Comparison of ENCODE assay signal across 8 mouse cellular contexts in genomic region chr9:13716316-13717099, GRCm38 (mm10). TPM values are rescaled to one million over a fixed set of nuclear protein-coding genes. Genes with fewer than 3 reads are reported as not detected.
A peak's percentile ranks its signal among the peaks of the same experiment; 100 is the strongest.
DNase-seq lines count a peak whose midpoint lies in the region; ATAC-seq and TF ChIP-seq lines count a peak whose summit lies in the region.

No protein-coding gene starts in this region.

- no peaks in the 10 kb centered on the region for H3K36me3 ChIP-seq in intestine, postnatal 0 days (ENCODE audit: control insufficient read depth, insufficient read depth)
- no peaks in the 10 kb centered on the region for H3K36me3 ChIP-seq in midbrain, embryonic 13.5 days
- H3K36me3 ChIP-seq in small intestine, adult 2 months (ENCODE audit: control insufficient read depth, insufficient read depth, low read length): no peaks in the 10 kb centered on the region

- H3K27me3 ChIP-seq in intestine, postnatal 0 days (replicated peaks; ENCODE audit: control insufficient read depth, insufficient read depth, low read length): no peaks in the 10 kb centered on the region
- H3K27me3 ChIP-seq in midbrain, embryonic 13.5 days: no peaks in the 10 kb centered on the region
- no peaks in the 10 kb centered on the region for H3K27me3 ChIP-seq in small intestine, adult 2 months (ENCODE audit: control insufficient read depth, insufficient read depth, low read length)

- H3K4me1 ChIP-seq in intestine, postnatal 0 days (replicated peaks; ENCODE audit: control insufficient read depth, insufficient read depth, low read length): no peaks in the 10 kb centered on the region
- no peaks in the 10 kb centered on the region for H3K4me1 ChIP-seq in midbrain, embryonic 13.5 days (replicated peaks)
- H3K4me1 ChIP-seq in small intestine, adult 2 months (ENCODE audit: control insufficient read depth, insufficient read depth, insufficient read length, low read length): peaks cover 2% of the 10 kb centered on the region

- TF ChIP-seq POLR2A in small intestine, adult 2 months (IDR thresholded peaks at IDR 0.05; ENCODE audit: low read depth, low read length): no peak

- H3K9ac ChIP-seq in intestine, postnatal 0 days (ENCODE audit: low read depth, low read length): no peak overlapping the region; the same call in 1 of the 2 replicates
- H3K9ac ChIP-seq in midbrain, embryonic 13.5 days (replicated peaks): no peak overlapping the region

- WGBS in intestine, postnatal 0 days: 23% methylated on average over 8 of the region's 8 CpGs
- WGBS in midbrain, embryonic 13.5 days: 27% methylated on average over 8 of the region's 8 CpGs
- WGBS in small intestine, adult 2 months: 17% methylated on average over 8 of the region's 8 CpGs

- no peaks in the 10 kb centered on the region for H3K9me3 ChIP-seq in intestine, postnatal 0 days (ENCODE audit: control insufficient read depth)
- no peaks in the 10 kb centered on the region for H3K9me3 ChIP-seq in midbrain, embryonic 13.5 days

- intact Hi-C loops in gastrocnemius, postnatal 36 days (cut with DNase I): loop anchor here (1.0 kb wide), 1 partner anchor 484 kb away; no protein-coding TSS in a partner anchor
- intact Hi-C loops in left cerebral cortex, postnatal 36 days (cut with DNase I): loop anchor here (2.0 kb wide), 2 partner anchors 472 to 484 kb away; partner anchors contain the start of gene Jrkl

- no peak overlapping the region for H3K4me3 ChIP-seq in intestine, postnatal 0 days (ENCODE audit: low read depth, low read length)
- H3K4me3 ChIP-seq in midbrain, embryonic 13.5 days (replicated peaks): no peak overlapping the region
- no peak overlapping the region for H3K4me3 ChIP-seq in small intestine, adult 2 months (ENCODE audit: low read depth, low read length)

- H3K27ac ChIP-seq in intestine, postnatal 0 days (ENCODE audit: low read depth, low read length): no peak overlapping the region
- no peak overlapping the region for H3K27ac ChIP-seq in midbrain, embryonic 13.5 days
- no peak overlapping the region for H3K27ac ChIP-seq in small intestine, adult 2 months (ENCODE audit: insufficient read depth, low read depth, low read length)

- peak; percentile 59 for ATAC-seq in intestine, postnatal 0 days
- ATAC-seq in midbrain, embryonic 13.5 days: peak; percentile 83

- peak; percentile 44 to 66 for DNase-seq in urinary bladder, adult 18-20 months (ENCODE audit: low spot score in 2 of 2)
- no peak for DNase-seq in urinary bladder, adult 2 months (ENCODE audit: low spot score)
- DNase-seq in embryo, embryonic 11 days: peak; percentile 90
- peak; percentile 52 to 66 for DNase-seq in gastrocnemius, postnatal 36 days
- DNase-seq in left cerebral cortex, postnatal 36 days (ENCODE audit: low spot score in 2 of 2): peak; percentile 60 to 68

- peak; percentile 94 for TF ChIP-seq CTCF in intestine, postnatal 0 days (IDR thresholded peaks at IDR 0.05; ENCODE audit: low read depth)
- peak; percentile 73; the same call in 1 of the 2 replicates for TF ChIP-seq CTCF in small intestine, adult 2 months (IDR thresholded peaks at IDR 0.05; ENCODE audit: extremely low read depth, insufficient read length, insufficient replicate concordance, low read depth, low read length)

- H3K4me2 ChIP-seq in intestine, postnatal 0 days (replicated peaks; ENCODE audit: low read depth): no peak overlapping the region
- H3K4me2 ChIP-seq in midbrain, embryonic 13.5 days (replicated peaks): no peak overlapping the region

RNA-seq across cellular contexts. Expression of gene Mtmr2, which starts 31.7 kb away (rescaled TPM):
- polyA plus RNA-seq in urinary bladder, adult 2 months (2012; rRNA removed): 20.6 and 23.5 TPM in 2 replicates
- 10 to 100 TPM; 19.0 to 19.3 TPM for total RNA-seq in gastrocnemius, postnatal 36 days (2021)
- 32.1 and 32.8 TPM in 2 replicates for polyA plus RNA-seq in intestine, postnatal 0 days (2015; fragmentation: Nextera tagmentation; extraction: Ambion mirVana)
- 10 to 100 TPM; 48.3 to 51.2 TPM for total RNA-seq in left cerebral cortex, postnatal 36 days (2021)
- 62.0 and 68.9 TPM in 2 replicates for polyA plus RNA-seq in midbrain, embryonic 13.5 days (2015; fragmentation: Nextera tagmentation; extraction: Ambion mirVana)
- 7.5 and 26.6 TPM in 2 replicates for polyA plus RNA-seq in small intestine, adult 2 months (2012; rRNA removed)
